ENCODE assay signal across 8 mouse cellular contexts in genomic region chr13:3359751-3360260, GRCm38 (mm10).
DNase-seq lines count a peak whose midpoint lies in the region; ATAC-seq and TF ChIP-seq lines count a peak whose summit lies in the region.
"Not testable (repeated sequence)": the region's sequence is repeated elsewhere in the genome, so short reads cannot be mapped to it uniquely, and the experiment has no call there.

No protein-coding gene starts in this region.

- peak overlapping the region; percentile 48 for H3K4me3 ChIP-seq in hindbrain, embryonic 14.5 days (replicated peaks; ENCODE audit: low read length)
- peak overlapping the region; percentile 50 for H3K4me3 ChIP-seq in midbrain, embryonic 16.5 days (ENCODE audit: low read depth, low read length)
- H3K4me3 ChIP-seq in stomach, postnatal 0 days (ENCODE audit: low read depth, low read length), result peak overlapping the region; percentile 64

- peak overlapping the region; percentile 96 for H3K4me2 ChIP-seq in hindbrain, embryonic 14.5 days (replicated peaks)
- H3K4me2 ChIP-seq in midbrain, embryonic 16.5 days (ENCODE audit: low read length), result peak overlapping the region; percentile 98
- peak overlapping the region; percentile 98 for H3K4me2 ChIP-seq in stomach, postnatal 0 days (replicated peaks; ENCODE audit: low read depth)

- not testable (repeated sequence) for TF ChIP-seq CTCF in stomach, postnatal 0 days (IDR thresholded peaks at IDR 0.05; ENCODE audit: low read depth)

- H3K9ac ChIP-seq in hindbrain, embryonic 14.5 days; midbrain, embryonic 16.5 days (ENCODE audit: low read depth, low read length): not testable (repeated sequence)
- H3K9ac ChIP-seq in stomach, postnatal 0 days (ENCODE audit: low read length), result 0 out of 2 replicates have a peak overlapping the region, but pooled peaks have one; percentile 45

- H3K27me3 ChIP-seq in hindbrain, embryonic 14.5 days (ENCODE audit: control insufficient read depth, insufficient read depth, low read length), result peaks cover 62% of the 10 kb centered on the region
- peaks cover 31% of the 10 kb centered on the region for H3K27me3 ChIP-seq in midbrain, embryonic 16.5 days (ENCODE audit: control insufficient read depth, insufficient read depth, low read depth, low read length)
- not testable (repeated sequence) for H3K27me3 ChIP-seq in stomach, postnatal 0 days (ENCODE audit: control insufficient read depth, insufficient read depth, low read length)

- DNase-seq in R1 (ENCODE audit: low read depth, low spot score), result peak; percentile 50
- peak; percentile 16 for DNase-seq in gastrocnemius, postnatal 10 days
- DNase-seq in hindbrain, embryonic 14.5 days (ENCODE audit: low spot score), result not testable (repeated sequence)
- DNase-seq in kidney, postnatal 36 days, result peak; percentile 57 to 61
- DNase-seq in lung, adult 18-20 months, result peak; percentile 30 to 56
- DNase-seq in stomach, postnatal 0 days (ENCODE audit: low spot score), result peak; percentile 30

- H3K4me1 ChIP-seq in hindbrain, embryonic 14.5 days (replicated peaks; ENCODE audit: control insufficient read depth, insufficient read depth, low read length), result peaks cover 15% of the 10 kb centered on the region; the same call in 1 of the 2 replicates
- H3K4me1 ChIP-seq in midbrain, embryonic 16.5 days (ENCODE audit: control insufficient read depth, insufficient read depth, low read length), result peaks cover 16% of the 10 kb centered on the region; the same call in 1 of the 2 replicates
- H3K4me1 ChIP-seq in stomach, postnatal 0 days (replicated peaks; ENCODE audit: control insufficient read depth, insufficient read depth), result not testable (repeated sequence)

- H3K9me3 ChIP-seq in hindbrain, embryonic 14.5 days (ENCODE audit: control insufficient read depth, low read length); midbrain, embryonic 16.5 days (replicated peaks; ENCODE audit: control insufficient read depth, low read length, poor library complexity, severe bottlenecking); stomach, postnatal 0 days (ENCODE audit: control insufficient read depth, low read length): not testable (repeated sequence)

- WGBS in hindbrain, embryonic 14.5 days, result 1% methylated on average over 35 of the region's 35 CpGs
- WGBS in midbrain, embryonic 16.5 days, result under 1% methylated on average over 35 of the region's 35 CpGs
- 1% methylated on average over 35 of the region's 35 CpGs for WGBS in stomach, postnatal 0 days

- not testable (repeated sequence) for H3K36me3 ChIP-seq in hindbrain, embryonic 14.5 days (replicated peaks; ENCODE audit: control insufficient read depth, insufficient read depth); midbrain, embryonic 16.5 days (ENCODE audit: control insufficient read depth, insufficient read depth, low read length); stomach, postnatal 0 days (ENCODE audit: control insufficient read depth, insufficient read depth, low read length)

- peak; percentile 24; the same call in 1 of the 2 replicates for ATAC-seq in common myeloid progenitor, adult 5-6 weeks (replicated peaks; ENCODE audit: low read depth, poor library complexity, severe bottlenecking)
- 0 out of 2 replicates have a peak, but pooled peaks have one; percentile 29 for ATAC-seq in hindbrain, embryonic 14.5 days (ENCODE audit: low FRiP score)
- ATAC-seq in midbrain, embryonic 16.5 days, result peak; percentile 9; the same call in 1 of the 2 replicates
- ATAC-seq in stomach, postnatal 0 days (ENCODE audit: low FRiP score, low TSS enrichment), result not testable (repeated sequence)

- TF ChIP-seq EP300 in stomach, postnatal 0 days (optimal IDR thresholded peaks at IDR 0.05), result not testable (repeated sequence)

- not testable (repeated sequence) for H3K27ac ChIP-seq in hindbrain, embryonic 14.5 days; midbrain, embryonic 16.5 days (ENCODE audit: low read length); stomach, postnatal 0 days (replicated peaks)
